Mouse (Mus musculus) hindlimb bud, embryonic 11.5 days (tissue): Measurements from ENCODE around the gene Nphp4.

Experiments
- DNase-seq: peaks from one replicate; pipeline ENCODE4 v3.0.0-alpha.2; 2012; ENCODE audit warnings: low read depth, low spot score; ENCODE audit errors: extremely low spot score

Gene Nphp4

GRCm38 (mm10) chr4:152476427-152477023 lies at the start of gene Nphp4:
TSS of gene Nphp4 (plus strand) at chr4:152476706.
- no peak for DNase-seq

DNA sequence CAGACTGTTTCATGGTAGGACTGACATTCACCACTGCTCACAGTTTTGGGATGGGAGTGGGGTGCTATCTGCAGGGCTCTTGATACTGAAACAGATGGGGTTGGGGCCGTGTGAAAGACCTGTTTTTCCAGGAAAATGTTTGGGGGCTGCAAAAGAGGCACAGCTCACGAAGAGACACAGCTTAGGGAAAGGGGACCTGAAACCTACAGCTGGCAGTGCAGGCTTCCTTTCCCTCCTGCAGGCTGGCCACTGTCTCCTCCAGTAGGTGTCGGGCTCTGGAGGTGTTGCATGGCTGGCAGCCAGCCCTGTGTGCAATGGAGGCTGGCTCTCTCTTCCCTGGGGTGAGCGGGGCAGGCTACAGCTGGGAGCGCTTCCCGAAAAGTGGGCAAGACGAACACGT lies 48.2 kb upstream of the Nphp4 start:
- no peak for DNase-seq

DNA sequence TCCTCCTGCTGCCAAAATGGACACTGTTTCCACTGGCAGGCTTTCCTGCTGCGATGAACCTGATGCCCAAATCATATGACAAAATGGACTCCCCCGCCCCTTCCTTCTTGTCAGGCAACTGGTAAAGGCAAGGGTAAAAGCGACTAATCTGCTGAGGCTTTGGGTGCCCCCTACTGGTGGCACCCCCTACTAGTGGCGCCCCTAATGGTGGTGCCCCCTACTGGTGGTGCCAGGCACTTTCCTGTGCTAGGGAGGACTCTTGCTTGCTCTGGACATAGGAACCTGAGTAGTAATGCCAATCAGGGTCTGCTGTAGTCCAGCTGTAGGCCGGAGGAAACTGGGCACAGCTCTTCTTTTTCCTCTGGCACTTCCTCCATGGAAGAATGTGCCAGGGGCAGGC lies 44.2 kb upstream of the Nphp4 start:
- no peak for DNase-seq

- DNase-seq, result peak; percentile 64
Measured at GRCm38 (mm10) chr4:152434836-152435235, 41.7 kb upstream of the Nphp4 start.

DNA sequence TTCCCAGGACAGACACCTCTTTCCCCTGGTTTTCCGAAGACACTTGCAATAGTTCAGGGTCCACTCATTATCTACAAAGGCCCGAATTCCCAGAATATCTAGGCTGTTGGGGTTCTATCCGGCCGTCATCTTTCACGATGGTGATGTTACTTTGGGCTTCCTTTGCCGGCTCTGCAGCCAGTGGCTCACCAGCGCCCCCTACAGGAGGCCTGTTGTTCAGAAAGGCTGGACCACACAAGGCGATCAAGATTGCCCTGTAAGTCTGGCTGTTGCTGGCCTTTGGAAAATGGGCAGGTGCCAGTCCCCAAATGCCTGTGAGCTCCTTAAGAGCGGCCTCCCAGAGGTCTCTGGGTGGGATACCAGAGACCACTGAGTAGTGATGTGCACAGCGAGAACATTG lies 41.3 kb upstream of the Nphp4 start:
- peak; percentile 24 for DNase-seq

GRCm38 (mm10) chr4:152440882-152441281 lies 35.6 kb upstream of the Nphp4 start:
- no peak for DNase-seq

DNA sequence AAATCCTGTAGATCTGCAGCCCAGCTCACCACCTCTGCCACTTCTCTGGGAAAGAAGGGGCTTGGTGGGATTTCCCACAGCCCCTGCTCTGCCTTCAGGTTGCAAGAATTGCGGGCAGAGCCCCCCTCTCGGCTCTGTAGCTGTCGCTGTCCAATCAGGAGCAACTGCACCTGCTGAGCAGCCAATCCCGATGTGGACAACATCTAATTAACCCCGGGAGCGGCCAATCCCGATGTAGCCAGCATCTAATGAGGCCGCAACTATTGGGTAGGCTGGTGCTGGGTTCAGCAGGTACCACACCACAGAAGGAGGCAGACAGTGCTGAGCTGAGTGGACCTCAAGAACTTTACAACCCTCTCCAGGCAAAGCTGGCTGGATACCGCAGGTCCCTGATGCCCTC lies 35.0 kb upstream of the Nphp4 start:
- no peak for DNase-seq

- DNase-seq, result no peak
Measured at GRCm38 (mm10) chr4:152446178-152446577, 30.3 kb upstream of the Nphp4 start.

- no peak for DNase-seq
Measured at GRCm38 (mm10) chr4:152447731-152448665, 28.5 kb upstream of the Nphp4 start.

DNA sequence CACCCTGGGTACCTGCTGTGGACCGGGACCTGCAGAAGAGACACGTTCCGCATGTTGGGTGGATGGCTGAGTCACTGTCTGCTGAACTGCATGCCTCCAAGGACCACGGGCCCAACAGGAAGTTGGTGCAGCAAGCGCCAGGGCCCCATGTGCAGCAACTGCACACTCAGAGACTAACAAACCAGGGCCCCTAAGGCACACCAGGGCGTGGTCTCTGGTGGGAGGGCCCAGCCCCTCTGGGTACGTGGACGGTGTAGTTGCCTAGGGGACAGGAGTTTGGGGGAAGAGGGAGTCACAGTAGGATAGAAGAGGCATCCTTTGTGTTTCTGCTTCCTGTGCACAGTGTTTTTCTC lies 27.9 kb upstream of the Nphp4 start:
- no peak for DNase-seq

DNA sequence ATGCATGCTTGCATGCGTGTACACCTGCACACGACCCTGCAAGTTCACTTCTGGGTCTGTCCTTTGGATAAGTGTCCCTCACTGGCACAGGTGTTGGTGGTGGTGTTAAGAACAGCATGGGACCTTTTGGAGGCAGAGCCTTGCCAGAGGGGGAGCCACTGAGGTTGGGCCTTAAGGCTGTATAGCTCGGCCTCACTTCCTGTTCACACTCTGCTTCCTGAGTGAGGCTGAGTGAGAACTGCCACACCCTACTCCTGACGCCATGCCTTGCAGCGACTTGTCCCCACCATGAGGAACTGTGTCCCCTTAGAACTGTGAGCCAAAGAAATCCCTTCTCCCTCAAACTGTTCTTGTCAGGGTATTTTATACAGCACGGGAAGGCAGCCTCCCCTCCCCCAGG lies 25.1 kb upstream of the Nphp4 start:
- DNase-seq, result no peak

GRCm38 (mm10) chr4:152453079-152453478 lies 23.4 kb upstream of the Nphp4 start:
- no peak for DNase-seq

GRCm38 (mm10) chr4:152454153-152454552 lies 22.4 kb upstream of the Nphp4 start:
- DNase-seq, result no peak

GRCm38 (mm10) chr4:152456609-152457008 lies 19.9 kb upstream of the Nphp4 start:
- no peak for DNase-seq

GRCm38 (mm10) chr4:152457673-152458072 lies 18.8 kb upstream of the Nphp4 start:
- DNase-seq, result no peak

DNA sequence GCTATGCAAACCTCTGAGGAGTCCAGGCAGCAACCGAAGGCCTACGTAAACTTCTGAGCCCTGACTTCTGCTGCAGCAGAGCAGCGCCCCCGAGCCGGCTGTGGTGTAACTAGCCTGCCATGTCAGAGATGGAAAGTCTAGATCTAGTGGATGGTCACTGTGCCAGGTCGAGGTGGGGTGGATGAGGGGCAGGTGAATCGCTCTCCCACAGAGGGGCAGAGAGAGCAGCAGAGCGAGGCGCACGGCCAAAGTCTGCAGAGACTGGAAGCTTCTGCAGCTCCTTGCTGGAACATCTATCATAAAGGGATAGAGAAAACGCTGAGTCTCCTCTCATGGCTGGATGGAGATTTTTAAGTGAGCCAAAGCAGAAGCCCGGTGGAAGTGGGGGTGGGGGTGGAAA lies 14.0 kb upstream of the Nphp4 start:
- no peak for DNase-seq

- no peak for DNase-seq
Measured at GRCm38 (mm10) chr4:152463147-152463546, 13.4 kb upstream of the Nphp4 start.

DNA sequence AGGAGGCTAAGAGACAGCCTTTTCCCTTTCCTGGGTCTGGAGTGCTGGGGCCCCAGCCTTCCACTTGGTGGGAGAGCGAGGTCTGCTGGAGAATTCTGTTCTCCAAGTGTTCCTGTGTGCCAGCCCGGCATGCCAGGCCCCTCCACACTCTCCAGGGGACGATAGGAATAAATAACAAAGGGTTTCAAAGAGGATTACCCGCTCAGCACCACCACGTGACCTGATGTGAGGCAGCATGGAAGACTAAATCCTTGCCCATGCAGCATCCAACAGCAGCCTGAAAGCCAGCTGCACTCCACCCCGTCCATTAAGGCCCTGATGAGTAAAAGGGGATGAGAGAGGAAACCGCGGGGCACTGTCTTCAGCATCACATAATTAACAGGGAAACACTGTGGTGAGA lies 11.4 kb upstream of the Nphp4 start:
- no peak for DNase-seq

GRCm38 (mm10) chr4:152466601-152467000 lies 9.9 kb upstream of the Nphp4 start:
- no peak for DNase-seq

- no peak for DNase-seq
Measured at GRCm38 (mm10) chr4:152467951-152468350, 8.6 kb upstream of the Nphp4 start.

DNA sequence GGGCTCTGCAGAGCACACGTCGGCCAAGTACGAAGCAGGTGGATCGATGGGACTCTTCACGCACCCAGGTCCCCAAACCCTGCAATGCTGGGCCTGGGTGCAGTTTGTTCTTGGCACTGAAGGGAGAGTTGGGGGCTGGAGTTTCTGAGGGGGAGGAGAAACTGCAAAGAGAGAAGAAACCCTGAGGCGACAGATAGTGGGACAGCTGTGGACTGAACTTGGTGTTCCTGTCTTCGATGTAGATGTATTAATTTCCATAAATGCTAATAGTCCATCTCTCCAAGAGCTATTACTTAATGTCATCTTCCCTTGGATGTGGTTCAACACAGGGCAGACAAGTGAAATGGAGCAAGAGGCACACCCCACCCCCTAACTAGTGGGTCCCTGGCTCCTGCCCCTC lies 565 bp upstream of the Nphp4 start:
- DNase-seq, result no peak

DNA sequence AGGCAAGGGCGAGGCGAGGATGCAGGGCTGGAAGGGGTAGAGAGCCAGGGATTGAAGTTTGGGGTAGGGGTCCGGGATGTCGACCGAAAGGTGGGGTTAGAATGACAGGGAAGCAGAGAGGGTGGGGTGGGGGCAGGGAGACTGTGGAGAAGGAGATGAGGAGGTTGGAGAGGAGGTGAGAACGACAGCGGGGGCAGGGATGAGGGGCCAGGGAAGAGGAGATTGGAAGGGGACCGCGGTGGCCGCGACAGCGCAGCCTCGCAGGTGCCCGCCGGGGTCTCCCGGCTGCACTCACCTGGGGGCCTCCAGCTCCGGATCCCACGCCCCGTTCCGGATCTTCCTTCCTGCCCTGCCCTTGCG lies 580 bp downstream of the Nphp4 start:
- DNase-seq, result no peak
